Mouse (Mus musculus) heart, postnatal 0 days (tissue): ENCODE data around the gene Emc3.

ENCODE experiments used
- CTCF ChIP-seq: IDR thresholded peaks from 2 replicates; pipeline ENCODE4 v1.5.1; 2016; ENCODE audit warnings: antibody characterized with exemption, control low read depth, low read depth
- EP300 ChIP-seq: IDR thresholded peaks from 2 replicates; pipeline ENCODE4 v1.6.1; 2016; ENCODE audit warnings: antibody characterized with exemption, low read depth

DNA sequence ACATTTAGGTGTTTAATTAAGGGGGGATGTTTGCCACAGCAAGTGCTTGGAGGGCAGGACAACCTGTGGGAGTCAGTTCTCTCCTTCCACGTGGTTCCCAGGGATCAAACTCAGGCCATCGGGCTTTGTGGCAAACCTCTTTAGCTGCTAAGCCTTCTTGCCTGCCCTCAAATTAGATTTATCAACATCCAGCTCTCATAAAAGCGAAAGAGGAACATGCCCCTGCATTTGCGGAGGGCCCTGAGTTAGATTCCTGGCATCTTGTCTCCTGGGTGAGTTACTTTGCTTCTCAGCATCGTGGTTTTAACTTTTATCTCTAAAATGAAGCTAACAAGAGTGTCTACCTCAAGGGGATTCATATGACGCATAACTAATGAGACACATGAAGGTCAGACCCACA lies 32.1 kb downstream of the Emc3 start:
- TF ChIP-seq EP300 (no peak), CTCF (no peak)
